Mouse (Mus musculus) C2C12 (cell line): ENCODE measurements around the gene Icmt.

ENCODE experiments used
- CEBPB ChIP-seq: IDR thresholded peaks from one replicate; pipeline ENCODE4 v1.6.1; 2011; ENCODE audit warnings: low read depth, mild to moderate bottlenecking, control low read depth, moderate library complexity
- CTCF ChIP-seq: IDR thresholded peaks from one replicate; pipeline ENCODE4 v1.5.1; 2011; ENCODE audit not compliant: control insufficient read depth, insufficient read depth, insufficient read length
- FOSL1 ChIP-seq: IDR thresholded peaks from one replicate; pipeline ENCODE4 v1.8.0; 2011; ENCODE audit warnings: mild to moderate bottlenecking, low read length; ENCODE audit not compliant: poor library complexity, insufficient read depth, severe bottlenecking
- MAX ChIP-seq: IDR thresholded peaks from one replicate; pipeline ENCODE4 v1.6.1; 2011; ENCODE audit warnings: mild to moderate bottlenecking, control low read depth
- MYOD1 ChIP-seq: IDR thresholded peaks from one replicate; pipeline ENCODE4 v1.6.1; 2011; ENCODE audit warnings: low read depth; ENCODE audit not compliant: control insufficient read depth, insufficient read length
- MYOG ChIP-seq: IDR thresholded peaks from one replicate; pipeline ENCODE4 v1.6.1; 2011; ENCODE audit not compliant: control insufficient read depth, insufficient read length; ENCODE audit errors: extremely low read depth
- USF1 ChIP-seq: IDR thresholded peaks from one replicate; pipeline ENCODE4 v1.6.1; 2011; ENCODE audit warnings: low read depth, mild to moderate bottlenecking, control low read depth, moderate library complexity

- TF ChIP-seq MAX (no peak), CEBPB (no peak), CTCF (no peak), USF1 (no peak), MYOD1 (no peak), FOSL1 (no peak), MYOG (no peak)
These were observed 5.5 kb upstream of the Icmt start, which contains the start of gene Hes3 for GRCm38 (mm10) chr4:152291562-152291961.
